Mouse (Mus musculus) heart, adult 2 months (tissue): ENCODE measurements around the gene Gm49721. TPM values are rescaled to one million over a fixed set of nuclear protein-coding genes. Genes with fewer than 3 reads are reported as not detected.
"Not testable (repeated sequence)": the region's sequence is repeated elsewhere in the genome, so short reads cannot be mapped to it uniquely, and the experiment has no call there.

Experiments used
- DNase-seq, 2 experiments: peaks; one replicate each; pipeline ENCODE4 v3.0.0; 2021
- H3K27ac ChIP-seq: fragments of 200-600 bp; 2 replicates; pipeline ENCODE4 v1.8.1; 2022
- H3K27me3 ChIP-seq: fragments of 200-500 bp; 2 replicates; pipeline ENCODE4 v1.6.1; 2012; ENCODE audit warnings: mild to moderate bottlenecking, low read length, inconsistent platforms, mixed read lengths; ENCODE audit not compliant: control insufficient read depth, insufficient read depth
- H3K36me3 ChIP-seq: fragments of 200-500 bp; 2 replicates; pipeline ENCODE4 v1.6.1; 2012; ENCODE audit warnings: low read length, inconsistent platforms; ENCODE audit not compliant: control insufficient read depth, insufficient read depth
- H3K4me1 ChIP-seq: fragments of 200-500 bp; 2 replicates; pipeline ENCODE4 v1.6.1; 2011; ENCODE audit warnings: low read length; ENCODE audit not compliant: control insufficient read depth, insufficient read depth
- H3K4me3 ChIP-seq: fragments of 200-600 bp; 2 replicates; pipeline ENCODE4 v1.8.1; 2022
- H3K79me2 ChIP-seq: fragments of 200-500 bp; replicated peaks from 2 replicates; pipeline ENCODE4 v1.6.1; 2012; ENCODE audit warnings: mild to moderate bottlenecking, inconsistent platforms, low read length, moderate library complexity, mixed read lengths; ENCODE audit not compliant: control insufficient read depth, insufficient read depth
- H3K9ac ChIP-seq: fragments of 200-500 bp; 2 replicates; pipeline ENCODE4 v1.6.1; 2012; ENCODE audit warnings: low read depth, mild to moderate bottlenecking, control low read depth, inconsistent platforms, low read length, mixed read lengths
- CTCF ChIP-seq: fragments of 200-600 bp; IDR thresholded peaks from 2 replicates; pipeline ENCODE4 v1.8.1; 2022; ENCODE audit warnings: antibody characterized with exemption, mild to moderate bottlenecking, moderate library complexity
- POLR2A ChIP-seq: fragments of 200-500 bp; IDR thresholded peaks from 2 replicates; pipeline ENCODE4 v1.6.1; 2011; ENCODE audit warnings: mild to moderate bottlenecking, low read depth, low read length, control low read depth; ENCODE audit not compliant: insufficient read depth
- WGBS: fragments of 180-500 bp; shearing (Covaris S2); methylation state at CpG from one replicate; pipeline ENCODE4 v1.1.7; 2018; 5-methylcytosine and 5-hydroxymethylcytosine counted together
- intact Hi-C: fragments of 180-260 bp; cut with DNase I; formaldehyde crosslinking; loops from one replicate; pipeline ENCODE4 v1.15.1; 2025
- polyA plus RNA-seq: library from polyadenylated mRNA; depleted of rRNA; stranded (reverse); fragments of >200 nt; gene quantifications from 2 replicates; pipeline ENCODE4 v1.2.3, GENCODE M21; 2012
- total RNA-seq, 2 experiments: library from RNA; stranded (reverse); gene quantifications; 2 replicates each; pipeline ENCODE4 v1.2.3; 2021

Gm49721 gene
- total and polyA plus RNA-seq, 3 experiments = not detected

- 2% methylated on average over 44 of the region's 51 CpGs for WGBS
- Histone ChIP-seq H3K4me3 (peak within 1 kb of the TSS; percentile 46), H3K9ac (peak within 1 kb of the TSS; percentile 74), H3K27ac (peak within 1 kb of the TSS; percentile 70)
- H3K36me3 ChIP-seq, H3K27me3 ChIP-seq, intact Hi-C loops, H3K79me2 ChIP-seq, H3K4me1 ChIP-seq: not testable (repeated sequence)
- DNase-seq = peak; percentile 76 to 80
Observed at GRCm38 (mm10) chr17:6960776-6961175, 17.9 kb upstream of the Gm49721 start, which contains the start of gene Tagap1. Gene Tagap1, minus strand, starts transcription at chr17:6961156.

- TF ChIP-seq POLR2A = peak; percentile 29; the same call in 1 of the 2 replicates
- H3K36me3 ChIP-seq, H3K79me2 ChIP-seq, intact Hi-C loops, H3K4me3 ChIP-seq, H3K27me3 ChIP-seq, H3K4me1 ChIP-seq: not testable (repeated sequence)
- under 1% methylated on average over 17 of the region's 48 CpGs for WGBS
- Histone ChIP-seq H3K27ac (peak overlapping the region; percentile 70), H3K9ac (peak overlapping the region; percentile 45; the same call in 1 of the 2 replicates)
- peak; percentile 64 to 70 for DNase-seq
Observed at GRCm38 (mm10) chr17:6961181-6962000, 17.3 kb upstream of the Gm49721 start.

GRCm38 (mm10) chr17:6962339-6962738 is 16.4 kb upstream of the Gm49721 start:
- H3K27me3 ChIP-seq, H3K9ac ChIP-seq, H3K36me3 ChIP-seq, H3K27ac ChIP-seq, H3K4me1 ChIP-seq, H3K79me2 ChIP-seq, DNase-seq, intact Hi-C loops, H3K4me3 ChIP-seq: not testable (repeated sequence)
- 81% methylated on average over 4 of the region's 6 CpGs for WGBS

GRCm38 (mm10) chr17:6962936-6963335 is 15.8 kb upstream of the Gm49721 start:
- 25% methylated on average over 4 of the region's 4 CpGs for WGBS
- H3K27me3 ChIP-seq, H3K79me2 ChIP-seq, H3K4me3 ChIP-seq, DNase-seq, H3K27ac ChIP-seq, intact Hi-C loops, H3K36me3 ChIP-seq, H3K4me1 ChIP-seq, H3K9ac ChIP-seq: not testable (repeated sequence)

- H3K36me3 ChIP-seq, H3K79me2 ChIP-seq, H3K27me3 ChIP-seq, DNase-seq, H3K4me3 ChIP-seq, H3K27ac ChIP-seq, intact Hi-C loops, H3K4me1 ChIP-seq, H3K9ac ChIP-seq: not testable (repeated sequence)
- peak; percentile 54 for TF ChIP-seq CTCF
- WGBS = 8% methylated on average over 6 of the region's 6 CpGs
Observed at GRCm38 (mm10) chr17:6965364-6965763, 13.3 kb upstream of the Gm49721 start.

GRCm38 (mm10) chr17:6967673-6968072 is 11.0 kb upstream of the Gm49721 start:
- H3K79me2 ChIP-seq, H3K27ac ChIP-seq, H3K27me3 ChIP-seq, H3K4me1 ChIP-seq, intact Hi-C loops, DNase-seq, H3K36me3 ChIP-seq, H3K9ac ChIP-seq, H3K4me3 ChIP-seq: not testable (repeated sequence)
- 14% methylated on average over 1 of the region's 1 CpGs for WGBS

GRCm38 (mm10) chr17:6970334-6970733 is 8.4 kb upstream of the Gm49721 start, which contains the start of gene Rnaset2b:
Gene Rnaset2b, plus strand, starts transcription at chr17:6970634.
- H3K9ac ChIP-seq, H3K4me1 ChIP-seq, H3K79me2 ChIP-seq, H3K27ac ChIP-seq, intact Hi-C loops, H3K36me3 ChIP-seq, DNase-seq, H3K4me3 ChIP-seq, H3K27me3 ChIP-seq: not testable (repeated sequence)
- 100% methylated on average over 1 of the region's 8 CpGs for WGBS

GRCm38 (mm10) chr17:6971238-6971637 is 7.5 kb upstream of the Gm49721 start:
- DNase-seq, H3K27ac ChIP-seq, H3K79me2 ChIP-seq, H3K27me3 ChIP-seq, H3K36me3 ChIP-seq, H3K4me3 ChIP-seq, H3K9ac ChIP-seq, H3K4me1 ChIP-seq, intact Hi-C loops: not testable (repeated sequence)
- 80% methylated on average over 8 of the region's 8 CpGs for WGBS

- H3K27ac ChIP-seq, H3K79me2 ChIP-seq, H3K9ac ChIP-seq, H3K4me1 ChIP-seq, H3K27me3 ChIP-seq, DNase-seq, intact Hi-C loops, H3K4me3 ChIP-seq, H3K36me3 ChIP-seq: not testable (repeated sequence)
- WGBS = 74% methylated on average over 4 of the region's 4 CpGs
Observed at GRCm38 (mm10) chr17:6972836-6973396, 5.8 kb upstream of the Gm49721 start.
